Mouse (Mus musculus): Measurements from ENCODE around the gene Lman1l. TPM values are rescaled to one million over a fixed set of nuclear protein-coding genes. Genes with fewer than 3 reads are reported as not detected.
A peak's percentile ranks its signal among the peaks of the same experiment; 100 is the strongest.

Lman1l gene
- not detected in 2 replicates for total RNA-seq (2017)

DNA sequence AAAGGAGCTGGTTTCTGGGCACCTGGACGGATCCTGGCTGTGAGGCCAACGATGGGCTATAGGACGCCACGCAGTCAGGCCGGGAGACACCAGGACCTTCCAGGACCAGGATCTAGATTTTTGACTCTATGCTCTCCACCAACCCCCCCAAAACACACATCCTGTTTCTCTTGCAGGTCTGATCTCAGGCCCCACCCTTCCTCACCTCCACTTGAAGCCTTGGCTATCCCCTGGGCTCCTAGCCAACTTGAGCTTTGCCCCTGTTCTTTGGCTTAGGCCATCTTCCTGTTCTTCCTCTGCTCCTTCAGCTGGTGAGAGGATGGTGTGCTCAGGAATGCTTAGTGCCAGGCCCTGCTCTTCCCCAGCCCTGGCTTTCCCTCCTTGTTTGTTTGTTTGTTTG, at the start of gene Lman1l:
Gene Lman1l, minus strand, starts transcription at position 101 of the 400 bp plus-strand sequence.
- no peak for ATAC-seq (replicated peaks; ENCODE audit: low read depth, poor library complexity, severe bottlenecking)

DNA sequence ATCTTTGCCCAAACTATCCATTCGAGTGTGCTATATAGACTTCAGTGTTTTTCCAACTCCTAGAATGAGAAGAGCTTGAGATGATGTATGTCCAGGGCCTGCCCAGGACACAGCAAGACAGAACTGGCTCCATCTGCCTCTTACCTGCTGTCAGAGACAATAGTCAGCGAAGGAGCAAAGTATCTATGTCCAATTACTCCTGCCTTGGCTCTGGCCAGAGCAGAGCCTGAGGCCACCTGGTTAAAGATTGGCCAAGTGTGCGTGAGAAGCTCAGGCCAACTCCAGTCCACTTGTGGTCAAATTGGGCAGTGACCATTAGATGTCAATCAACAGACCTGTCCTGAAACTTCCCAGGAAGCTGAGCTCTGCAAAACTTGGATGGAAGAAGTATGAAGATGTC, 49.0 kb upstream of the Lman1l start:
- no peak for ATAC-seq (replicated peaks; ENCODE audit: low read depth, poor library complexity, severe bottlenecking)

DNA sequence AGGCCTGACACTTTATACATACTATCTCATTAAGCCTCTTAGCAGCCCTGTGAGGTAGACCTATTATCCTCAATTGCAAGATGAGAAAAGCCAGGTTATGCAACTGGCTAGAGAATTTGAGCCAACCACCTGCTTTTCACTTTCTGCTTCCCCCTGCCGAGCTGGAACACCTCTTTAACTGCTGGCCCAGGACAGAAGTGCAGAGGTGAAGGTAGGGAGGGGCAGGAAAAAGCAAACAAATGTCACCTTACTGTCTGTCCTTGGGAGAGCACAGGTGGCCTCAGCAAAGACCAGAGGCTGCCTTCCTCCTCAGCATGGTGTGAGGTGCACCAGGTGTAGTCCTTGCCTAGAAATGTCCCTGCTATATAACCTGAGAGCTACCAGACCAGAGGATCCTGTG, 47.7 kb upstream of the Lman1l start:
- no peak for ATAC-seq (replicated peaks; ENCODE audit: low read depth, poor library complexity, severe bottlenecking)

DNA sequence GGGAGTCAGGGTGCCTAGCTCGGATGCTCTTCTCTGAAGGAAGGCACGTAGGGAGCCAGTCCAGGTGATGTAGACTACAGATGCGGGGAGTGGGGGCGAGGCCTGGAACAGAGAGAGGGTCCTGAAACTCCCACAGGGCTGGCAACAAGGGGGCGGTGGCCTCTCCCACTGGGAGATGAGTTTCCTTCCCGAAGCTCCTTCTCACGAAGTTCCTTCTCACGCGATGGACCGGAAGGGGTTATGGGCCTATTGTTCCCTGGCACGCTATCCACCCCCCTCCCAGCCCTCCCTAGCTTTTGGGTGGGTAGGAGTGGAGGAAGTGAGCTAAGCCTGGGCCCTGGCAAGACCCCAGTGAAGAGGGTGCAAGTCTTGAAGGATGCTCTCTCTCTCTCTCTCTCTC, 47.2 kb upstream of the Lman1l start:
- ATAC-seq (replicated peaks; ENCODE audit: low read depth, poor library complexity, severe bottlenecking), result no peak

DNA sequence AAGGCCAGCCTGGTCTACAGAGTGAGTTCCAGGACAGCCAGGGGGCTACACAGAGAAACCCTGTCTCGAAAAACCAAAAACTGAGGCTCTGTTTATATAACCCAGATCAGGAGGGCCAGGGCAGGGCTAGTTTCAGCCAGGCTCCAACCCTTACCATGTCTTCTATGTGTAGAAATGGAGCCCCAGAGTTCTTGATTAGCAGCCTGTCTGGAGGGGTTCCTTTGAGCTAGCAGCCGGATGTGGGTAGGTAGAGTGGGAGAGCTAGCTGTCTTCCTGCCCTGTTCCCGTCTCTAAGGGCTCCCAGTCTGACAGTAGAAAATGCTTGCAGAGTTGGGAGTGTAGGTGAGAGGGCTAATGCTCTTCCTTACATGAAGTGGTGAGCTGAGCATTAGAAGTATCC, 46.6 kb upstream of the Lman1l start:
- 0 out of 2 replicates have a peak, but pooled peaks have one; percentile 45 for ATAC-seq (replicated peaks; ENCODE audit: low read depth, poor library complexity, severe bottlenecking)

DNA sequence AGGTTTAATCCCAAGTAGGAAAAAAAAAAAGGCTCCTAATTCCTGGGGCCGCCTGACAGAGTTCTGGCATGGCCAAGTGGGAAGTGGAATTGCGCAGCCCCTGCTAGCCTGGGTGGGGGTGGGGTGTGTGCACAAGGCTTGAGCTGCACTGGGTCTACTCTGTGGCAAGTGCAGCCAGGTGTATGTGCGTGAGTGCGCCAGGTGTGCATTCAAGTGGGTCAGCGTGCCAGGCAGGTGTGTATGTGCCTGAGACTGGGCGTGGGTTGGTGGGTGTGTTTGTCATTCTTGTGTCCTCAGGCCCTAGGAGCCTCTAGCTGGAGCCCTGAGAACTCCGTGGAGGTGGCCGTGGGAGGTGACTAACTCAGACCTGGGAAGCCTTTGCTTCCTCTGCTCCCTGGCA, 46.0 kb upstream of the Lman1l start:
- no peak for ATAC-seq (replicated peaks; ENCODE audit: low read depth, poor library complexity, severe bottlenecking)

DNA sequence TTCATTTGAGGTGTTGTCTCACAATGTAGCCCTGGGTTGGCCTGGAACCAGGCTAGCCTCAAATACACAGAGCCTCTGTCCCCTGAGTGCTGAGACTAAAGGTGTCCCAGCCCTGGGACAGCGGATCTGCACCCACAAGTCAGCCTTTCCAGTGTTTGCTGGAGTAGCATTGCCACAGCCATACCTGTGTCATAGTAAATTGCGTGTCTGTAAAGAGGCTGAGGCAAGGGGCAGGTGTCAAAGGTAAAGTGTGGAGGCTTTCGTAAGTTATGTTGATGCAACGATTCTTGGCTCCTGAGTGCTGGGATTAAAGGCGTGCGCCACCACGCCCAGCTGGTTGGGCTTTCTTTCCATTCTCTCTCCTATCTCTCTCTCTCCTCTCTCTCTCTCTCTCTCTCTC, 44.0 kb upstream of the Lman1l start:
- no peak for ATAC-seq (replicated peaks; ENCODE audit: low read depth, poor library complexity, severe bottlenecking)

DNA sequence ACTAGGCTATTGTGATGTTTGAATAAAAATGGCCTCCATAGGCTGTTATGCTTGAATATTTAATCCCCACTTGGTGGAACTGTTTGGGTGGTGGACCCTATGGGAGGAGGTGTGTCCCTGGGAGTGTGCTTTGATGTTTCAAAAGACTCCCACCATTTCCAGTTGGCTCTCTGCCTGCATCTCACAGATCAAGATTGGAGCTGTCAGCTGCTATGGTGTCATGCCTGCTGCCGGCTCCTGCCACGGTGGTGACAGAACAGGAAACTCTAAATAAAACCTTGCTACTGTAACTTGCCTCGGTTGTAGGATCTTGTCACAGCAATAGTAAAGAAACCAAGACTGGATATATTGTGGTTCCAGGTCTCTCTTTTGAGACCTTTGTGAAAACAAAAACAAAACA, 41.0 kb upstream of the Lman1l start:
- no peak for ATAC-seq (replicated peaks; ENCODE audit: low read depth, poor library complexity, severe bottlenecking)

DNA sequence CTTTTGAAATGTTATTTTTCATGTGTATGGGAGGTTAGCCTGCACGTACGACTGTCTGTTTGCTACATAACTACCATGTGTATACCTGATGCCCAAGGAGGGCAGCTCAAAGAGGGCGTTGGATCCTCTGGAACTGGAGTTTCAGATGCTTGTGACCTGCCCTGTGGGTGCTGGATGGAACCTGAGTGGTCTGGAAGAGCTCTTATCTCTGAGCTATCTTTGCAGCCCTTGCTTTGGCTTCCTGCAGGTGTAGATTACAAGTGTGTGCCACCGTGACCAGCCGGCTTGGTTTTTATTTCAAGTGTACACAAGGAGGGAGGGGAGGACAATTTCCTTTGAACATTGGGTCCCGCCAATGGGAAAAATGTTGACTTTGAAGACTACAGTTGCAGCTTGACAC, 39.9 kb upstream of the Lman1l start:
- no peak for ATAC-seq (replicated peaks; ENCODE audit: low read depth, poor library complexity, severe bottlenecking)

DNA sequence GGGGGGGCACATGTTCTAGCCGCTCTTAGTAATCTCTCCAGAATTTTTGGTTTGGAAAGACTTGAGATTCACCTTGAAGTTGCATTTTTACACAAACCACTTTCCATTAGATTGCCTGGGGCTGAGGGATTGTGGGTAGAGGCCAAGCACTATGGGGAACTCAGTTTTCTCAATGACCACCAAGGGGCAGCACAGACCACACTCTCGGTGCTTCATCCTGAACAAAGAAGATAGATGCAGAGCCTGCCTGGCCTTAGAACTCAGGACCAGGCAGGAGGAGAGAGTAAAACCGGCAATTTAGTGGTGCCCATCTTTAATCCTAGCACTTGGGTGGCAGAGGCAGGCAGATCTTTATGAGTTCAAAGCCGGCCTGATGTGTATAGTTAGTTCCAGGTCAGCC, 39.2 kb upstream of the Lman1l start:
- peak; percentile 91 for ATAC-seq (replicated peaks; ENCODE audit: low read depth, poor library complexity, severe bottlenecking)

DNA sequence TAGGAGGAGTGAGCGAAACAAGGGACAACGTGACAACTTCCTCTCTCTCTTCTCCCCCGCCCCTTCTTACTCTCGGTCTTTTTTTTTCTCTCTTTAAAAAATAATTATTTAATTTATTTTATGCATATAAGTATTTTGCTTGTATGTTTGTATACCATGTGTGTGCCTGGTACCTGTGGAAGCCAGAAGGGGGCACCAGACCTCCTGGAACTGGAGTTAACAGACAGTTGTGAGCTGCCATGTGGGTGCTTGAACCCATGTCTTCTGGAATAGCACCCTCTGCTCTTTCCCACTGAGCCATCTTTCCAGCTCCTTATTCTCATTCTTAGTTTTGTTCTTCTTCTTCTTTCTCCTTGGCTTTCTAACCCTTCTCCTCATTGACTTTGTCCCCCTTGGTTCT, 38.4 kb upstream of the Lman1l start:
- ATAC-seq (replicated peaks; ENCODE audit: low read depth, poor library complexity, severe bottlenecking), result no peak

DNA sequence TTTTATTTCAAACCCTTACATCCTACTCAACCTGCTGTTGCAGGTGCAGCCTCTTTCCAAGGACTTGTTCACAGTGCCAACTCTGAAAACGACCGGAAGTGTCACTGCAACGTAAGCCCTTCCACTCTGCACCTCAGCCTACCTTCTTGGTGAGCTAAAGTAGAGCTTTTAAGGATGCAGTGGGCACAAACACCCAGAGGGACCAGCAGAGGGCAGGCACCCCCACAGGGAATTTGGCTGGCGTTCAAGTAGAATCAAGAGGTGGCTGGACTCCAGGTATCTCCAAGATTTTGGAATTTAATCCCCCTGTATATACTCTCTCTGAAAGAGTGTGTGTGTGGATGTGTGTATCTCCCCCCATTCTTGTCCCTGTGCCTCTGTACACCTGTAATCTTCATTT, 37.3 kb upstream of the Lman1l start:
- no peak for ATAC-seq (replicated peaks; ENCODE audit: low read depth, poor library complexity, severe bottlenecking)

DNA sequence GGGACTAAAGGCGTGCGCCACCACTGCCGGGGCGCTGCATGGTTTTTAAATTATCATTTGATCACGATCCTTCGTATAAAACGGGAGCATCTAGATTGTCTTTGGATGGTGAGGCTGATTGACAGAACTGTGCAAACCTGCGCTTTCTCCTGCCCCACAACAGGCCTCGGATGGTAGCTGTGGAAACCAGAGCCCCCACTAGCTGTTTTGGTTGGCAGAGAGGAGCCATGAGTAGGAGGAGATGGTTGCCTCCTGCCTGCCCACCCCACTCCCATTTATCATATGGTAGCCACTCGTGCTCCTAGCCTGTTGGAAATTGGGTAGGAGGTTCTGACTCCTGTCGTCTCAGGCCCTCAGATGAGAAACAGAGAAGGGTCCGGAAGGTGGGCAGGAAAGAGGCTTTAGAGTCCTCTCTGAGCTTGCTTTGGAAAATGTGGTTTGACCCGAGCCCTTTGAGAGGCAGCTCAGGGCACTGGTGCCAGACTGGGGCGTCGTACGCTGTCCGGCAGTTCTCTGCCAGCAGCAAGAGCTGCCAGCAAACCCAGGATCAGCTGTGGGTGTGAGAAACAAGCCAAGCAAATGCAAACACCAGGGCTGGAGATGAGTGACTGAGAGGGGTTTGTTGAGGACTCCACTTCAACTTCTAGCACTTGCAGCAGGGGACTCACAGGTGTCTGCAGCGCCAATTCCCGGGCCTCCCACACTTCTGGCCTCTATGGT, 36.2 kb upstream of the Lman1l start:
- no peak for ATAC-seq (replicated peaks; ENCODE audit: low read depth, poor library complexity, severe bottlenecking)

DNA sequence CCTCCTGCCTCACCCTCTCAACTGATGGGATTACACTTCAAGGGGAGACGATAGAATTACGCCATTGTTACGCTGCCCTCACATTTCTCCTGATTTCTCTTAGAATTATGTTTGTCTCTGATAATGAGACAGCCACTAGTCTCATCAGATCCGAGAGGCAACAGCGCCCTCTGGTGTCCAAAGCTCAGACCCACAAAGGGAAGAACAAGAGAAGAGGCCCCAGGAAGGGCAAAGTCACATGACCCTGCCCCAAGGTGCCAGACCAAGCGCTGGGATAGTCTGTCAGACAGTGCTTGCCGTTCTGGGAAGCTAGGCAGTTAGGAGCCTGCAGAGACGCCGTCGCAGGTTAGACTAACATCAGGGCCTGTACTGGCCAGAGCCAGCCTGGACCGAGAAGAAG, 35.2 kb upstream of the Lman1l start:
- peak; percentile 68 for ATAC-seq (replicated peaks; ENCODE audit: low read depth, poor library complexity, severe bottlenecking)

DNA sequence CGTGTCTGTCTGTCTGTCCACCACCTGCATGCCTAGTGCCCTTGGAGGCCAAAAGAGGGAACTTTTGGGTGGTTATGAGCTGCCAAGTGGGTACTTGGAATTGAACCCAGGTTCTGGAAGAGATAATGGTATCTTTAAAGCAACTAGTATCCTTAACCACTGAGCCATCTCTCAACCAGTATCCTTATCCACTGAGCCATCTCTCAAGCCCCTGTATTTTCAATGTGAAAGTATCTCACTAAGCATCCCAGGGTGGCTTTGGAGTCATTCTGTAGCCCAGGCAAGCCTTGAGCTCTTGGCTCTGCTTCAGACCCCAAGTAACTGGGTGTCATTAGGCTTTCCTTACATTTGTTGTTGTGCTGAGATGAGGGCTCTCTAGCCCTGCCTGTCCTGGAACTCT, 34.4 kb upstream of the Lman1l start:
- ATAC-seq (replicated peaks; ENCODE audit: low read depth, poor library complexity, severe bottlenecking), result no peak

DNA sequence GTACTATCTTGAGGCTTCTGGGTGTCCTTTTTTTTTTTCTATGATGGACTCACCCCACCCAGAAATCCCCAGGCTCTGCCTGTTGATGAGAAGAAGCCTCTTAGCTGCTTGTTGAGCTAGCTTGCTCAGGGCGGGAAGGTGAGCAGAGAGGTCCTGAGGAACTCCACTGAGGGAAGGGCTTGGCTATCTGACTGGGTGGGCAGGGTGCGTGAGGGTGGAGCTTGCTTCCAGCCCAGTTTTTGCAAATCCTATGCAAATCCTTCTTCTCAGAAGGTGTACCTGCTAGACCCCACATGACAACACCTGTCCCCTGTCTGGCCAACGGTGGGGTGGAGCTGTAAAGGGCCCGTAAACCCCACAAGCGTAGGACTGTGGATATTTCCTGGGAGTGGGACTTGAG, 32.7 kb upstream of the Lman1l start, which contains the start of gene Csk:
Gene Csk, minus strand, starts transcription at position 349 of the 400 bp plus-strand sequence.
- no peak for ATAC-seq (replicated peaks; ENCODE audit: low read depth, poor library complexity, severe bottlenecking)

DNA sequence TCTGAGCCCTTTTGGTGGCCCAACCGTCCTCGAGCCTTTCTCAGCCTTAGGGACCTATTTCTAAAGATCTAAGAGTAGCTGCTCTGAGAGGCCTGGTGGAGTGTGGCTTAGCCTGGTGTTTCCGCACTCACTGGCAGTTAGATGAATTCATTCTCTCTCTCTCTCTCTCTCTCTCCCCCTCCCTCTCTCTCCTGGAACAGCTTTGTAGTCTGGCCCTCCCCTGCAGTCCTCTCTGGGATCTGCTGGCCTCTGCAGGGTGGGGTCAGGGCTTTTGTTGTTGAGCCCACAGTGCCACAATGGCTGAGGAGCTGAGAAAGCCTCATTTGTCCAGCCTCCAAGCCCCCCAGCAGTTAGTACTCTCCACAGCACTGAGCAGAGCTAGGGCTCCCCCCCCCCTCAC, 32.3 kb upstream of the Lman1l start:
- ATAC-seq (replicated peaks; ENCODE audit: low read depth, poor library complexity, severe bottlenecking), result no peak

DNA sequence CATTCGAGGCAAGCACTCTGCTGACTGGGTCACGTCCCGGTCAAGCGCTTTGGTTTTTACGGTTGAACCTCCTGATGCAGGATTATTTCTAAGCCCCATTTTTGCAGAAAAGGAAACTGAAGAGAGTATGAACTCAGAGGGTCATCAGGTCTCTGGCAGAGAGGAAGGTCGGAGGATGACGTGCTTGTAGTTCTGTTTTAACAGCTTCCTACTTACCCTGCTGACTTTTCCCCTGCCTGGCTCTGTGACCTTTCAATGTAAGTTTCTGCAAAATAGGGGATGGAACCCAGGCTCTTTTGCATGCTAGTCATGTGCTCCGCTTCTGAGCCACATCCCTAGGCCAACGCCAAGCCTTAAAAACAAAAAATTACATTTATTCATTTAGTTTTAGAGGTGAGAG, 31.8 kb upstream of the Lman1l start:
- ATAC-seq (replicated peaks; ENCODE audit: low read depth, poor library complexity, severe bottlenecking), result no peak

DNA sequence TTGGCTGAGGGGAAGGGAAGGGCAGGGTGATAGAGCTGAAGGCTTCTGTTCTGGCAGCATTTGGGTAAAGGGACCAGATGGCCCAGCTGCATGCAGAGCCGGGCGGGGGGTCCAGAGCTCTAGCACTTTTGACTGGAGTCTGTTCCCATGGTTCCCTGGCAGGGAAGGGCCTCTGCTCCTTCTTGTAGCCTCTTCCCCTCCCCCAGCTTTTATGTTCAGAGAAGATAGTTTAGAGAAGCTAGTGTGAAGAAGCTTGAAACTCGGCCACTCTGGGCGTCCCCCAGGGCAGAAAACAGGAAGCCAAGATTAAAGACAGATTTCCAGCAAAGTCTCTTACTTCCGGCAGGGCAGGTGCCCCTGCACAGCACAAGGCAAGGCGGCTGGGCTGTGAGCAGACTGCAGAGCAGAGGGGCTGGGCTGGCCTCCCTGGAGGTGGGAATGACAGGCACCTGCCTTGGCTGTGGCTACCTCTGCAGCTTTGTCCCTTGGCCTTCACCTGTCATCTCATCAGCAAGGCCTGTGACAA, 30.3 kb upstream of the Lman1l start:
- peak; percentile 53 for ATAC-seq (replicated peaks; ENCODE audit: low read depth, poor library complexity, severe bottlenecking)

DNA sequence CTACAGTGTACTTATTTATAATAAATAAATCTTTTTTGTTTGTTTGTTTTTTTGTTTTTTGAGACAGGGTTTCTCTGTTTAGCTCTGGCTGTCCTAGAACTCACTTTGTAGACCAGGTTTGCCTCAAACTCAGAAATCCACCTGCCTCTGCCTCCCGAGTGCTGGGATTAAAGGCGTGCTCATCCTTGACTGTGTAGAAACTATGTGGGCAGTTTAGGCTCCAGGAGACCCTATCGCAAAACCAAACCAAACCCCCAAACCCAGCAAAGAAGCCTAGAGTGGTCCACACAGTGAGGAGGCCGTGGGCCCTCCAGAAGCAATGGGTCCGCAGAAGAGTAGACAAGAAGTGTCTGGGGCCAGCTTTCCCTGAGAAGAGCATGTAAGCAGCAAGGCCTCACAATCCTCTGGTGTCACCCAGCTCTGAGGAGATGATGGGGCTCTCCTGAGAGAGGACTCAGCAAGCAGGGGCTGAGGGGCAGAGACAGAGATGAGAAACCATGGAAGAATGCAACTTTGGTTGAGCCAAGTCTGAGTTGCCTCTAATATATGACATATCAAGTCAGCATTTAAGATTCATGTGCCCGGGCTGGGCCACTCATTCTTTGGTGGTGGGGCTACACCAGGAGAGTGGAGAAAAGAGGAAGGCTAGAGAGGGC, 29.7 kb upstream of the Lman1l start:
- no peak for ATAC-seq (replicated peaks; ENCODE audit: low read depth, poor library complexity, severe bottlenecking)

DNA sequence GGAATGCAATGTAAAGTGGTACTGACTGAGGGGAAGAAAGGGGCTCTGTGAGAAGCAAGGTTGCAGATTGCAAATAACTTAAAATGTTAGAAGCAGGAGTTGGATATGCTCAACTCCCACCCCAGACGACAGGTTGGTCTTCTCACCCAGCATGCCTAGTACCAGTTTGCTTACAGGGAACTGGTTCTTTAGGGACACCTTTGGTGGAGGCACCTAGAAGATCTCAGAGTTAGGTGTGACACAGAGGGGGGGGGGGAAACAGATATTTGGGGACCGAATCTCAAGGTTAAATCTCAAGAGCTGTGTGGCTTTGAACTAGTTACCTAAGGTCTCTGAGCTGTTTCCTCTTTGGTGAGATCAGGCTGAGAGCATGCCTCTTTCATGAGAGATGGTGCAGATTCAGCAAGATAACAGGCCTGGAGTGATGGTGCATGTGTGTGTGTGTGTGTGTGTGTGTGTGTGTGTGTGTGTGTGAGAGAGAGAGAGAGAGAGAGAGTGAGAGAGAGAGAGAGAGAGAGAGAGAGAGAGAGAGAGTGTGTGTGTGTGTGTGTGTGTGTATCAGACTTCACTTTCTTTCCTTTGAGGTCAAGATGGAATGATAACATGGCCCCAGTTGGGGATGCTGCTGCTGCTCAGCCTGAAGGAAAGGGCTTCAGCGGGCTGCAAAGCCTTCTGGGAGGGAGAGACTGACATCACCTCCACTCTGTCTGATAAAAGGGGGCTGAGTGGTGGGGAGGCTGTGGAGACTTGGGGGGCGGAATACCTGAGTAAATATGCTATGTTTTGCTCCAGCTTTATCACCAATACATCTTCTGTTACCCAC, 26.9 kb upstream of the Lman1l start:
- ATAC-seq (replicated peaks; ENCODE audit: low read depth, poor library complexity, severe bottlenecking), result no peak

Data from common myeloid progenitor, adult 5-6 weeks (primary cell).